Mouse (Mus musculus): ENCODE measurements around the gene Dip2c. TPM values are rescaled to one million over a fixed set of nuclear protein-coding genes. Genes with fewer than 3 reads are reported as not detected.

The Dip2c gene
- polyA plus RNA-seq, 1 experiment from 2014 or later, result 14.7 TPM

DNA sequence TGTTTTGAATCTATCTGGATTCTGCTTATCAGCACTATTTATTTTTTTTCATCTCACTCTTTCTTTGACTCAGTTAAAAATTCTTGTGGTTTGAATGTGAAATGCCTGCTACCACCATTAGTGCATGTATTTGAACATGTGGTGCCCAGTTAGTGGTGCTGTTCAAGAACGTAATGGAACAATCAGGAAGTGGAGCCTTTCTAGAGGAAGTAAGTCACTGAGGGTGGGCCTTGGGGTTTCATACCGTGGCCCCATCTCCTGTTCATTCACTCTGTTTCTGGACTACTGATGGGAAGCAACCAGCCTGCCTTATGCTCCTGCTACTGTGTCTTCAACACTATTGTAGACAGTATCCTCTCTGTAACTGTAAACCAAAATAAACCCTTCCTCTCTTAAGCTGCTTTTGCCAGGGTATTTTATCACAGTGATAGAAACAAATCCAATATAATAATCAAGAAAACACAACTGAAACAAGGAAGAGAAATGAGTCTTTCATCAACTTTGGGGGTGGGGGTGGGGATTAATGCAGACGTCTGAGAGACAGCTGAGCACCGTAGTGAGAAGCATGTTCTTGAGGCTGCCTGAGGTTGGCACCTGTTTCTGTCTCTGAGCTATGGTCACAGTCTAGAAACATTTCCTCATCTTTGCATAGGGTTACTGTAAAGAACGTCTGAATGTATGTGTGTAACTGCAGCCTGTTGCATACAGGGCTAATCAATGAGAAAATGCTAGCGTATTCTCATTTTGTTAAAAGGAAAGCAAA, 323.2 kb downstream of the Dip2c start:
- no peaks in the 10 kb centered on the region for H3K9me3 ChIP-seq
- H3K9ac ChIP-seq, result no peak overlapping the region
- WGBS, result 82% methylated on average over 6 of the region's 6 CpGs
- H3K27ac ChIP-seq, result no peak overlapping the region
- no peaks in the 10 kb centered on the region for H3K27me3 ChIP-seq (replicated peaks)
- no peak for ATAC-seq (replicated peaks)
- H3K36me3 ChIP-seq (replicated peaks), result 0 out of 2 replicates have a peak, but pooled peaks cover 5% of the 10 kb centered on the region
- H3K4me2 ChIP-seq, result no peak overlapping the region
- no peaks in the 10 kb centered on the region for H3K4me1 ChIP-seq
- H3K4me3 ChIP-seq, result no peak overlapping the region

DNA sequence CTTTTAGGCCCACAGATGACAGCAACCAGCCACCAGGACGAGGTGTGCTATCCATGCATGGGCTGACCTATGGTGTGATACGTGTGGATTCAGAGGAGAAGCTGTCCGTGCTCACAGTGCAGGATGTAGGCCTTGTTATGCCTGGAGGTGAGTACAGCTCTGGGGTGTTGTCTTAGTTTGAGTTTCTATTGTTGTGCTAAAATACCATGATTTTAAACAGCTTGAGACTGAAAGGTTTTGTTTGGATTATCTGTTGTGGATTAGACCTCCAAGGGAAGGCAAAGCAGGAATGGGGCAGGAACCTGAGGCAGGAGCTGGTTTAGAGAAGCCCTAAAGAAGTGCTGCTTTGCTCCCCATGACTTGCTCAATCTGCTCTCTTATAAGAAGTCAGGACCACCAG, 325.0 kb downstream of the Dip2c start:
- Histone ChIP-seq H3K36me3 (replicated peaks) (no peaks in the 10 kb centered on the region), H3K4me2 (no peak overlapping the region), H3K4me1 (no peaks in the 10 kb centered on the region), H3K9me3 (no peaks in the 10 kb centered on the region), H3K27me3 (replicated peaks) (no peaks in the 10 kb centered on the region), H3K27ac (no peak overlapping the region), H3K4me3 (no peak overlapping the region), H3K9ac (no peak overlapping the region)
- ATAC-seq (replicated peaks), result no peak
- WGBS, result 75% methylated on average over 3 of the region's 3 CpGs

DNA sequence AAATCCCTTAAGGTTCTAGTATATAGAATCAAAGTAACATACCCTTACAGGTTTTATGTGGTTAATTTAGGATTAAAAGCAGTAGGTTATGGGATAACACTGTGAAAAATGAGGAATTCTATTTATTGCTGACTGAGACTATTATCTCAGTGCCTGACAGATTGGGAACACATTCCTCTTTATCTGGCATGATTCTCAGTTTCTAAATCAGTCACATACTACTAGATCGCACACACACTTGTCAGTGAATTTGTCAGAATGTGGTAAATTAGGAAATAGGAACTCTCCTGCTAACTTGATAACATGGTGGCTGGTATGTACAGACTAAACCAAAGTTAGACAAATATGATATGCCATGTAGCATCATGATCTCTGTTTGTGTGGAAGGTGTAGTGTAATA, 334.9 kb downstream of the Dip2c start:
- no peak overlapping the region for H3K4me2 ChIP-seq
- no peaks in the 10 kb centered on the region for H3K9me3 ChIP-seq
- no peak overlapping the region for H3K9ac ChIP-seq
- no peak for ATAC-seq (replicated peaks)
- no peak overlapping the region for H3K27ac ChIP-seq
- no peak overlapping the region for H3K4me3 ChIP-seq
- H3K27me3 ChIP-seq (replicated peaks), result no peaks in the 10 kb centered on the region
- WGBS, result 94% methylated on average over 1 of the region's 1 CpGs
- peaks cover 8% of the 10 kb centered on the region; the same call in 1 of the 2 replicates for H3K36me3 ChIP-seq (replicated peaks)
- peaks cover 3% of the 10 kb centered on the region; the same call in 1 of the 2 replicates for H3K4me1 ChIP-seq

DNA sequence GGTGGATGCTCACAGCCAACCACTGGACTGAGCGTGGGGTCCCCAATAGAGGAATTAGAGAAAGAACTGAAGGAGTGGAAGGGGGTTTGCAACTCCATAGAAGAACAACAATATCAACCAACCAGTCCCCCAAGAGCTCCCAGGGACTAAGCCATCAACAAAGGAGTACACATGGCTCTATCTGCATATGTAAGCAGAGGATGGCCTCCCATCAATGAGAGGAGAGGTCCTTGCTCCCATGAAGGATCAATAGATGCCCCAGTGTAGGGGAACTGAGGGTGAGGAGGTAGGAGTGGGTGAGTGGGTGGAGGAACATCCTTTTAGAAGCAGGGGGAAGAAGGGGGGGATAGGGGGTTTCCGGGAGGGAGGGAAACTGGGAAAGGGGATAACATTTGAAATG, 356.4 kb downstream of the Dip2c start:
- ATAC-seq (replicated peaks), result no peak
- Histone ChIP-seq H3K9ac (no peak overlapping the region), H3K27ac (no peak overlapping the region), H3K36me3 (replicated peaks) (0 out of 2 replicates have a peak, but pooled peaks cover 3% of the 10 kb centered on the region), H3K27me3 (replicated peaks) (no peaks in the 10 kb centered on the region), H3K9me3 (no peaks in the 10 kb centered on the region), H3K4me3 (no peak overlapping the region), H3K4me1 (no peaks in the 10 kb centered on the region), H3K4me2 (no peak overlapping the region)
- WGBS, result 42% methylated on average over 2 of the region's 2 CpGs

DNA sequence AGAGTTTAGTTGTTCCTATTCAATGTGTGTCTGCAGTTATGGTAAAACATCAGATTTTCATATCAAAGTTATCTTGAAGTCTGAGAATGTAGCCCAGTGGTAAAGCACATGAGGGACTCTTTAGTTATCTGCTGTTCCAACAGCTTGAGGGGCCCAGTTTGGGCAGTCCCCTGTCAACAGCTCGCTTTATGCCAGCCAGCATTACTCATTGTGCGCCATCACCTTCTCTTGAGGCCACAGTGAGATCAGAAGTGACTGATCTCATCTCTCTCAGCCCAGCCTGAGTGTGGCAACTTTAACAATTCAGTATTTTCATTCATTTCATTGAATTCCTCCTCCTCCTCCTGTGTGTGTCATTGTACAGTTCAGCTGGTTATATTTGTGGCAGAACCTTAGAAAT, 359.6 kb downstream of the Dip2c start:
- H3K4me3 ChIP-seq, result no peak overlapping the region
- H3K9ac ChIP-seq, result no peak overlapping the region
- no peaks in the 10 kb centered on the region for H3K27me3 ChIP-seq (replicated peaks)
- H3K36me3 ChIP-seq (replicated peaks), result no peaks in the 10 kb centered on the region
- WGBS, result 91% methylated on average over 2 of the region's 2 CpGs
- no peak overlapping the region for H3K27ac ChIP-seq
- H3K9me3 ChIP-seq, result no peaks in the 10 kb centered on the region
- H3K4me1 ChIP-seq, result no peaks in the 10 kb centered on the region
- no peak for ATAC-seq (replicated peaks)
- H3K4me2 ChIP-seq, result no peak overlapping the region

DNA sequence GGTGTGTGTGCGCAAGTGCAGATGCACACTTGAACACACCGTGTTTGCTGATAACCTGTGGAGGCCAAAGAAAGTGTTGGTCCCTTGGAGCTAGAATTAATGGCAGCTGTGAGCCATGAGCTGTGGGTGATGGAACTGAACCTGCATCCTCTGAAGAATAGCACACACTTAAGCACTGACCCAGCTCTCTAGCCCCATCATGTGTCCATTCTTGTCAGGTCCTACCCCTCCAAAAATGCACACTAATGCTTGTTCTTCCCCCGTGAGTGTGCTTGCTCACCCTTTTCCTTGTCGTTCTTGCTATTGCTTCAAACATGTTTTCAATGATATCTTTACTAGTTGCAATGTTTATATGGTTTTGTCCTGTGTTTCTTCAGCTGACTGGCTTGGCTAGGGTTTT, 360.2 kb downstream of the Dip2c start:
- H3K9ac ChIP-seq, result no peak overlapping the region
- no peaks in the 10 kb centered on the region for H3K36me3 ChIP-seq (replicated peaks)
- 58% methylated on average over 4 of the region's 4 CpGs for whole genome bisulfite sequencing
- H3K27me3 ChIP-seq (replicated peaks), result no peaks in the 10 kb centered on the region
- H3K4me2 ChIP-seq, result no peak overlapping the region
- no peaks in the 10 kb centered on the region for H3K9me3 ChIP-seq
- ATAC-seq (replicated peaks), result peak; percentile 58; the same call in 1 of the 2 replicates
- no peak overlapping the region for H3K27ac ChIP-seq
- H3K4me1 ChIP-seq, result no peaks in the 10 kb centered on the region
- H3K4me3 ChIP-seq, result no peak overlapping the region

DNA sequence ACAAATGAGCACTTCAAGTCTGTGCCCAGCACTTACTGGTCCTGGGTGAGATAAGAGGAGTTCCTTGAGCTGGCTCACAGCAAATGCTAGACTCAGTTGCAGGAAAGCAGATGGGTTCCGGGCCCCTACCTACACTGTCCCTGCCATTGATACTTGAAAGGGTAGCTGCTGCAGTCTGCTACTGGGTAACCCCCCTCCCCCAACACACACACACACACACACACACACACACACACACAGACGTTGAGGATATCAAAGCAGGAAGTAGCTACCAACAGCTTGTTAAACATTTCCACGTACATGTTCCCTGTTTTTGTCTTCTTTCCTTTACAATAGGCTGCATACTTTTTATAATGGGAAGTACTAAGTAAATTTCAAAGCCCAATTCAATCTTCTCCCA, 361.6 kb downstream of the Dip2c start:
- H3K4me1 ChIP-seq, result no peaks in the 10 kb centered on the region
- H3K9ac ChIP-seq, result no peak overlapping the region
- no peak overlapping the region for H3K4me2 ChIP-seq
- no peak overlapping the region for H3K4me3 ChIP-seq
- no peaks in the 10 kb centered on the region for H3K27me3 ChIP-seq (replicated peaks)
- H3K27ac ChIP-seq, result no peak overlapping the region
- no peaks in the 10 kb centered on the region for H3K36me3 ChIP-seq (replicated peaks)
- ATAC-seq (replicated peaks), result no peak
- H3K9me3 ChIP-seq, result no peaks in the 10 kb centered on the region
- 79% methylated on average over 3 of the region's 3 CpGs for WGBS

DNA sequence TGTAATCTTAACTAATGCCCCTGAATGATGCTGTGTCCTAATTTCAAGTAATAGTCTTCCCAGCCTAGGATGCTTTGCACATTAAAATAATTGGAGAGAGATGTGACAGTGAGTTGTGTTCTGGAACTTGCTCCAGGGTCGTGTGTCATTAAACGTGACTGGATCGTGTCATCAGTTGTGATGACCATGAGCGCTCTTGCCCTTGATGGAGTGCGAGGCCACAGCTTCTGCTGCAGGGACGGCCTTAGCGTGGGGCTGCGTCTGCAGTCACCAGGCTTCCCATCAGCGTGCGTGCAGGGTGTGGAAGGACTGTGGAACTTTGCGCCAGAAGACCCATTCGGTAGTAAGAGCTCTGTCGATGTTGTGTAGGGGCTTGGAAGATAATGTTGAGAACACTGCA, 372.4 kb downstream of the Dip2c start:
- ATAC-seq (replicated peaks), result no peak
- 96% methylated on average over 13 of the region's 13 CpGs for WGBS
- Histone ChIP-seq H3K27me3 (replicated peaks) (no peaks in the 10 kb centered on the region), H3K9ac (no peak overlapping the region), H3K4me3 (no peak overlapping the region), H3K4me1 (no peaks in the 10 kb centered on the region), H3K9me3 (no peaks in the 10 kb centered on the region), H3K27ac (no peak overlapping the region), H3K4me2 (no peak overlapping the region), H3K36me3 (replicated peaks) (no peaks in the 10 kb centered on the region)

DNA sequence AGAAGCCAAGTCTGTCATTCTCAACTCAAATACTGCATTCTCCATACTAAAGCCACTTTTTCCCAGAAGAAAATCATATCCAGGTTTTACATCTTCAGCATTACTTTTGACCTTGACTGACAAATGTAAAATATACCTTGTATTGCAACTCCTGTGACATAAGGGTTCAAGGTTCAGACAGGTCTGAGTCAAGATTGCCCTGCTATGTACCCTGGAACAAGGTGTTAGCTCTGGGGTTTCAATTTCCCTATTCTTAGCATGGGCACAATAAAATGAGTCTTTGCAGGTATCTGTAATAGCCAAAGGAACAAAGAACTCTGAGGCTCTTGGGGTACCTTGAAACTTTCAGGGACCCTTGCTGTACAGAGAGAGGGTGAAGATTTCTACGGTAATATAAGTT, 373.6 kb downstream of the Dip2c start:
- Histone ChIP-seq H3K36me3 (replicated peaks) (no peaks in the 10 kb centered on the region), H3K27me3 (replicated peaks) (no peaks in the 10 kb centered on the region), H3K4me2 (no peak overlapping the region), H3K27ac (no peak overlapping the region), H3K4me1 (no peaks in the 10 kb centered on the region), H3K9ac (no peak overlapping the region), H3K9me3 (no peaks in the 10 kb centered on the region), H3K4me3 (no peak overlapping the region)
- WGBS, result 92% methylated on average over 1 of the region's 1 CpGs
- ATAC-seq (replicated peaks), result no peak

DNA sequence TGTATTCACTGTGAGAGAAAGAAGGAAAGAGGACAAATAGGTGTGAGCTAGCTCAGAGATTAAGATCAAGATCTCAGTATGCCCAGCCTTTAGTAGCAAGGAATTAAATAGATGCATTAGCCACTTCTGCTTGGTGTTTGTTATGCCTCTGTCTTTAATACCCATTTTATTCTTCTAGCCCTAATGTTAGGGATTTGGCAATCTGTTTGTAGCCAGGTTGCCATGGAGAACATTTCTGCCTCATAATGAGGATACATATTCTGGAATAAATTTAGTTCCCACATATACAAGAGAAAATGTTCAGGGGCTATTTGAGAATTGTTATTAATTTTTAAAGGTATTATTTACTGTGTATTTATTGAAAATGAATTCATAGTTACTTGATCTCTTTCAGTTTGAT, 374.3 kb downstream of the Dip2c start:
- no peak overlapping the region for H3K9ac ChIP-seq
- H3K36me3 ChIP-seq (replicated peaks), result no peaks in the 10 kb centered on the region
- H3K9me3 ChIP-seq, result no peaks in the 10 kb centered on the region
- H3K27me3 ChIP-seq (replicated peaks), result no peaks in the 10 kb centered on the region
- no peak for ATAC-seq (replicated peaks)
- no peak overlapping the region for H3K4me2 ChIP-seq
- no peak overlapping the region for H3K4me3 ChIP-seq
- no peak overlapping the region for H3K27ac ChIP-seq
- no peaks in the 10 kb centered on the region for H3K4me1 ChIP-seq

DNA sequence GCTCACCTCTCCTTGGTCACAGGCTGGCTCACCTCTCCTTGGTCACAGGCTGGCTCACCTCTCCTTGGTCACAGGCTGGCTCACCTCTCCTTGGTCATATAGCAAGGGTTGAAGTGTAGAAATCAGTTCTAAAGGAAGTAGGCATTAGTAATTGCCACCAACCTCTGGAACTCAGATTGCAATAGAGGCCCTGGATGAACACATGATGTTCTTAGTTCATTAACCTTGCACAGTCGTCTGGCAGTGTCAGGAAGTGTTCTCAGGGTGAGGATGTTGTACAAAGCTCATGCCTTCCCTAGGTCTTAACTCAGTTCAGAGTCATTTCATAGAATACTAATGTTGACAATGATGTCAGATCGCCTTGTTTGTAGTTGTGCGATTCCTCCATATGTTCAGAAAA, 376.7 kb downstream of the Dip2c start:
- Histone ChIP-seq H3K9ac (no peak overlapping the region), H3K27ac (no peak overlapping the region), H3K4me1 (no peaks in the 10 kb centered on the region), H3K4me2 (no peak overlapping the region), H3K9me3 (no peaks in the 10 kb centered on the region), H3K4me3 (no peak overlapping the region), H3K36me3 (replicated peaks) (peaks cover 13% of the 10 kb centered on the region; the same call in 1 of the 2 replicates), H3K27me3 (replicated peaks) (no peaks in the 10 kb centered on the region)
- 83% methylated on average over 3 of the region's 3 CpGs for WGBS
- no peak for ATAC-seq (replicated peaks)

DNA sequence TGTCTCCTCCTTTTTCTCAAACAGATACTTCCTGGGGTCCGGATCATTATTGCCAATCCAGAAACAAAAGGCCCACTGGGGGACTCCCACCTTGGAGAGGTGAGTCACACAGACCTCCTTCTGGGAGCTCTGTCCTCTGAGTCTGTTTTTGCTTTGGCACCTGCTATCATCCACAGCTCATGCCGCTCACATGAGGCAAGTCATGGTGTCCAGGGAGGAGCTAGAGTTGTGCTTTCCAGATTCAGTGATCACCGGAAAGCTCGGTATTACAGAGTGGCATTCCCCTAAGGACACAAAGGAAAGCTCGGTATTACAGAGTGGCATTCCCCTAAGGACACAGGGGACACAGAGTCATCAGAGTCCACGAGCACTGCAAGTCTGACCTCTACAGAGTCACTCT, 380.3 kb downstream of the Dip2c start:
- no peak overlapping the region for H3K9ac ChIP-seq
- H3K4me3 ChIP-seq, result no peak overlapping the region
- H3K27ac ChIP-seq, result no peak overlapping the region
- H3K36me3 ChIP-seq (replicated peaks), result peaks cover 30% of the 10 kb centered on the region
- no peaks in the 10 kb centered on the region for H3K9me3 ChIP-seq
- no peaks in the 10 kb centered on the region for H3K27me3 ChIP-seq (replicated peaks)
- no peak for ATAC-seq (replicated peaks)
- H3K4me1 ChIP-seq, result no peaks in the 10 kb centered on the region
- H3K4me2 ChIP-seq, result no peak overlapping the region
- 94% methylated on average over 6 of the region's 6 CpGs for WGBS

DNA sequence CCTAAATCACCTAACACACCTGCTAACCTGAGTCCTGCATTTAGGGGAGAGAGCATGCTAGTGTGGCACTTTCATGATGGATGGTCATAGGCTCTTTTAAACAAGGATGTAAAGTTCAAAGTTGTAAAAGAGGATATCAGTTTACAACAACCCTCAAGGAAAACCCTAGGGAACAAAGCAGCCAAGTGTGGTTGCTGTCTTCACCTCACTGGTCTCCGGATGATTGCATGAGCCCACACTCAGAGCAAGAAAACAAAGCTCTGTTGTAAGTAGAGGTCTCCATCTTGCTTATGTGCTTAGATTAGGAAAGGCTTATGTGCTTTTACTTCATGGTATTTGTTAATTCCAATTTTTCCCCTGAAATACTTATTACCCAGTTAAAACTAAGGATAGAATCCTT, 384.4 kb downstream of the Dip2c start:
- H3K27ac ChIP-seq, result no peak overlapping the region
- H3K9me3 ChIP-seq, result no peaks in the 10 kb centered on the region
- no peaks in the 10 kb centered on the region for H3K4me1 ChIP-seq
- H3K4me3 ChIP-seq, result no peak overlapping the region
- 86% methylated on average over 1 of the region's 1 CpGs for whole genome bisulfite sequencing
- H3K9ac ChIP-seq, result no peak overlapping the region
- no peaks in the 10 kb centered on the region for H3K27me3 ChIP-seq (replicated peaks)
- H3K4me2 ChIP-seq, result no peak overlapping the region
- no peak for ATAC-seq (replicated peaks)
- peaks cover 38% of the 10 kb centered on the region for H3K36me3 ChIP-seq (replicated peaks)
